In the genomic region with DNA sequence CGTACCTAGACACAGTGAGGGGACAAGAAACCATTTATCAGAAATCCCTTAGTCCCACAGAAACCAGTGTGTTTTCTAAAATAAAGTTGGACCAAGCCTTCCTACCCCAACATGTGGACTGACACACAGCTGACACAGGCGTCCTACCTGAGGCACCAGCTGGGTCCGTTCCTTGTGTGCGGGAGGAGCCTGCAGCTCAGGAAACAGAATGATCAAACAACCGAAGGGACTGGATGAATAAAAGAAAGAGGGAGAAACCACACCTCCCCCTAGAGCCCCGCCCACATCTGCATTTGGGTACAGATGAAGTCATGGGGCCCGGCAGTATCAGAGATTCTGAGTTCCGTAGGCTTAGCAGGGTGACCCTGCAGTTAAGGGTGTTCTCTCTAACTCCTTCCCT, we compare ENCODE assay signal across 26 mouse cellular contexts. TPM values are rescaled to one million over a fixed set of nuclear protein-coding genes. Genes with fewer than 3 reads are reported as not detected.
"Had no signal": no experiment of that assay in that cellular context is flagged by ENCODE, and none has a peak within 500 bp of the region (broad histone marks: within the 10 kb centered on the region; RNA-seq: fewer than 3 reads in every experiment).

A gene (minus strand): TSS at position 187 of the 400 bp plus-strand sequence.

- H3K4me2 ChIP-seq: liver, embryonic 13.5 days; liver, embryonic 15.5 days; lung, embryonic 15.5 days; midbrain, embryonic 13.5 days; midbrain, embryonic 15.5 days; neural tube, embryonic 13.5 days; neural tube, embryonic 15.5 days had no signal

- H3K27ac ChIP-seq: liver, embryonic 13.5 days; liver, embryonic 15.5 days; lung, embryonic 15.5 days; midbrain, embryonic 10.5 days; midbrain, embryonic 13.5 days; midbrain, embryonic 15.5 days; neural tube, embryonic 13.5 days; neural tube, embryonic 15.5 days had no signal

- H3K27me3 ChIP-seq: liver, embryonic 13.5 days; liver, embryonic 15.5 days; lung, embryonic 15.5 days; midbrain, embryonic 15.5 days; neural tube, embryonic 13.5 days; neural tube, embryonic 15.5 days had no signal

- H3K9me3 ChIP-seq: liver, embryonic 13.5 days; liver, embryonic 15.5 days; lung, embryonic 15.5 days; midbrain, embryonic 10.5 days; midbrain, embryonic 13.5 days; midbrain, embryonic 15.5 days; neural tube, embryonic 13.5 days; neural tube, embryonic 15.5 days had no signal

- H3K36me3 ChIP-seq: liver, embryonic 13.5 days; liver, embryonic 15.5 days; lung, embryonic 15.5 days; midbrain, embryonic 10.5 days; midbrain, embryonic 13.5 days; midbrain, embryonic 15.5 days; neural tube, embryonic 13.5 days; neural tube, embryonic 15.5 days had no signal

- H3K4me3 ChIP-seq: liver, embryonic 13.5 days; liver, embryonic 15.5 days; lung, embryonic 15.5 days; midbrain, embryonic 10.5 days; midbrain, embryonic 13.5 days; midbrain, embryonic 15.5 days; neural tube, embryonic 13.5 days; neural tube, embryonic 15.5 days had no signal

- H3K9ac ChIP-seq: liver, embryonic 13.5 days; liver, embryonic 15.5 days; liver, postnatal 0 days; lung, embryonic 15.5 days; midbrain, embryonic 13.5 days; midbrain, embryonic 15.5 days; neural tube, embryonic 13.5 days; neural tube, embryonic 15.5 days had no signal

- DNase-seq: liver, embryonic 13.5 days; liver, postnatal 0 days; lung, adult 2 months; lung, postnatal 10 days; lung, postnatal 4 days; right cerebral cortex, postnatal 25 days; right cerebral cortex, postnatal 4 days; spleen, adult 18-20 months; thymus, adult 2 months; thymus, postnatal 25 days; thymus, postnatal 4 days had no signal

- ATAC-seq: liver, postnatal 0 days; midbrain, embryonic 13.5 days; midbrain, embryonic 15.5 days had no signal

- H3K4me1 ChIP-seq: liver, embryonic 15.5 days; midbrain, embryonic 10.5 days; midbrain, embryonic 13.5 days; midbrain, embryonic 15.5 days; neural tube, embryonic 15.5 days had no signal

RNA-seq across cellular contexts. Expression of the gene that starts here (rescaled TPM):
- total RNA-seq: megakaryocyte-erythroid progenitor cell, adult 5-6 weeks; midbrain, postnatal 0 days; monocyte, adult 5-6 weeks had no signal
- polyA plus RNA-seq: liver, embryonic 13.5 days; liver, embryonic 15.5 days; liver, postnatal 0 days; lung, embryonic 15.5 days; midbrain, embryonic 10.5 days; midbrain, embryonic 13.5 days; midbrain, embryonic 15.5 days; midbrain, postnatal 0 days; neural tube, embryonic 11.5 days; neural tube, embryonic 13.5 days; neural tube, embryonic 15.5 days; small intestine, adult 2 months; stomach, embryonic 14.5 days; stomach, embryonic 16.5 days; testis, adult 2 months; thymus, adult 2 months had no signal
